Mouse (Mus musculus) bone marrow, adult 2 months (tissue): ENCODE measurements around the gene Atp6v0b.
A peak's percentile ranks its signal among the peaks of the same experiment; 100 is the strongest.

Source experiments
- CTCF ChIP-seq: fragments of 200-500 bp; IDR thresholded peaks from 2 replicates; pipeline ENCODE4 v1.5.1; 2011; ENCODE audit warnings: low read length, control low read depth; ENCODE audit not compliant: control insufficient read depth, insufficient read depth
- POLR2A ChIP-seq: fragments of 200-500 bp; IDR thresholded peaks from 2 replicates; pipeline ENCODE4 v1.6.1; 2011; ENCODE audit warnings: low read depth, mild to moderate bottlenecking, control low read depth, low read length, borderline replicate concordance; ENCODE audit not compliant: control insufficient read depth

GRCm38 (mm10) chr4:117887133-117887532, at the start of gene Atp6v0b:
- no peak for TF ChIP-seq CTCF
- TF ChIP-seq POLR2A, result peak; percentile 80; the same call in 1 of the 2 replicates
